In the genomic region with DNA sequence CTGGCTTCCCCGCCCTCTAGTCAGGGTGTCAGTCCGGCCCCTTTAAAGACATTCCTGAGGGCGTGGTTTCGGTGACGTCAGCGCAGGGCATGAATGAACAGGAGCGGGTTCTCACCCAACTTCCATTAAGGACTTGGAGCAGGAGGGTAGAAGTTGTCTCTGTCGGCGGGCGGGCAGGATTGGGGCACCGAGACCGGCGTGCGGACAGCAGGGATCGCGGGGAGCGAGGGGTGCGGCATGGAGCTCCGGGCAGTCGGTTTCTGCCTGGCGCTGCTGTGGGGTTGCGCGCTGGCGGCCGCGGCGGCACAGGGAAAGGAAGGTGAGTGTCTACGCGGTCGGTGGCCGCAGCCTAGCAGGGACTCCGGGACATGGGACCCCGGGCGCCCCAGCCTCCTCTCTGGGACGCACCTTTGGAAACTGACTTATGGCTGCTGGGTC, we compare ENCODE assay signal across 7 mouse cellular contexts. TPM values are rescaled to one million over a fixed set of nuclear protein-coding genes. Genes with fewer than 3 reads are reported as not detected.
A peak's percentile ranks its signal among the peaks of the same experiment; 100 is the strongest.
DNase-seq lines count a peak whose midpoint lies in the region; ATAC-seq and TF ChIP-seq lines count a peak whose summit lies in the region.

A gene (plus strand): TSS at position 125 of the 438 bp plus-strand sequence.

- H3K4me3 ChIP-seq in cortical plate, adult 2 months (ENCODE audit: insufficient read depth, low read length) = peak within 1 kb of the TSS; percentile 35
- peak within 1 kb of the TSS; percentile 78 for H3K4me3 ChIP-seq in intestine, embryonic 15.5 days (replicated peaks)
- H3K4me3 ChIP-seq in megakaryocyte, embryonic 14.5 days (replicated peaks) = peak within 1 kb of the TSS; percentile 89

- H3K27ac ChIP-seq in cortical plate, adult 2 months (ENCODE audit: insufficient read depth, low read length) = no peak within 1 kb of the TSS
- H3K27ac ChIP-seq in intestine, embryonic 15.5 days = peak within 1 kb of the TSS; percentile 78

- peak within 1 kb of the TSS; percentile 83 for H3K4me2 ChIP-seq in intestine, embryonic 15.5 days (replicated peaks)

- intact Hi-C loops in gastrocnemius, postnatal 14 days (cut with DNase I; ENCODE audit: low total_unique reads) = no loop called here
- intact Hi-C loops in left cerebral cortex, postnatal 10 days (cut with DNase I) = no loop called here

- TF ChIP-seq POLR2A in cortical plate, adult 2 months (IDR thresholded peaks at IDR 0.05; ENCODE audit: extremely low read depth, insufficient read depth, low read length) = peak; percentile 74; the same call in 1 of the 2 replicates

- under 1% methylated on average over 28 of the region's 35 CpGs for WGBS in intestine, embryonic 15.5 days

- peak within 1 kb of the TSS; percentile 81 for H3K9ac ChIP-seq in intestine, embryonic 15.5 days

- peak; percentile 94 for DNase-seq in adrenal gland, postnatal 10 days
- peak; percentile 81 for DNase-seq in gastrocnemius, postnatal 14 days
- peak; percentile 61 to 91 for DNase-seq in left cerebral cortex, postnatal 10 days (ENCODE audit: extremely low spot score in 1 of 2, low spot score in 2 of 2)
- peak; percentile 66 for DNase-seq in right cerebral cortex, postnatal 4 days

- no peaks in the 10 kb centered on the region for H3K9me3 ChIP-seq in intestine, embryonic 15.5 days
- H3K9me3 ChIP-seq in megakaryocyte, embryonic 14.5 days = no peaks in the 10 kb centered on the region

- H3K36me3 ChIP-seq in intestine, embryonic 15.5 days = no peaks in the 10 kb centered on the region
- H3K36me3 ChIP-seq in megakaryocyte, embryonic 14.5 days (replicated peaks; ENCODE audit: low read length) = no peaks in the 10 kb centered on the region

- no peaks in the 10 kb centered on the region for H3K4me1 ChIP-seq in cortical plate, adult 2 months (ENCODE audit: control insufficient read depth, insufficient read depth, low read length)
- H3K4me1 ChIP-seq in intestine, embryonic 15.5 days (replicated peaks) = peaks cover 44% of the 10 kb centered on the region
- H3K4me1 ChIP-seq in megakaryocyte, embryonic 14.5 days = peaks cover 37% of the 10 kb centered on the region

- no peaks in the 10 kb centered on the region for H3K27me3 ChIP-seq in intestine, embryonic 15.5 days (replicated peaks)
- peaks cover 93% of the 10 kb centered on the region for H3K27me3 ChIP-seq in megakaryocyte, embryonic 14.5 days (replicated peaks)

- no peak for TF ChIP-seq CTCF in cortical plate, adult 2 months (IDR thresholded peaks at IDR 0.05; ENCODE audit: extremely low read depth, insufficient read depth, low read length)

- ATAC-seq in intestine, embryonic 15.5 days = peak; percentile 80

RNA-seq across cellular contexts. Expression of the gene that starts here (rescaled TPM):
- 10 to 100 TPM; 13.4 to 18.1 TPM for total RNA-seq in adrenal gland, postnatal 10 days (2021)
- polyA plus RNA-seq in cortical plate, adult 2 months (2012; rRNA removed) = 1.2 and 1.3 TPM in 2 replicates
- 1 to 10 TPM; 2.9 to 3.7 TPM for total RNA-seq in gastrocnemius, postnatal 14 days (2021)
- 6.7 and 7.2 TPM in 2 replicates for polyA plus RNA-seq in intestine, embryonic 15.5 days (2015; fragmentation: Nextera tagmentation; extraction: Ambion mirVana)
- total RNA-seq in left cerebral cortex, postnatal 10 days (2021) = 1 to 10 TPM; 1.9 TPM
- polyA plus RNA-seq in megakaryocyte, embryonic 14.5 days (2012; ENCODE audit: insufficient read depth, low replicate concordance) = not detected in 2 replicates

Comparison
In these comparisons a context has a peak if more than half of its experiments do, and no peak if none do; other contexts are left out.
1. H3K4me3 ChIP-seq: peak in every context shown above with its lines; median percentile 89 in megakaryocyte, embryonic 14.5 days; 78 in intestine, embryonic 15.5 days; 35 in cortical plate, adult 2 months.